Mouse (Mus musculus): Measurements from ENCODE around the gene Xlr5c.
"Not testable (repeated sequence)": the region's sequence is repeated elsewhere in the genome, so short reads cannot be mapped to it uniquely, and the experiment has no call there.

Gene Xlr5c

DNA sequence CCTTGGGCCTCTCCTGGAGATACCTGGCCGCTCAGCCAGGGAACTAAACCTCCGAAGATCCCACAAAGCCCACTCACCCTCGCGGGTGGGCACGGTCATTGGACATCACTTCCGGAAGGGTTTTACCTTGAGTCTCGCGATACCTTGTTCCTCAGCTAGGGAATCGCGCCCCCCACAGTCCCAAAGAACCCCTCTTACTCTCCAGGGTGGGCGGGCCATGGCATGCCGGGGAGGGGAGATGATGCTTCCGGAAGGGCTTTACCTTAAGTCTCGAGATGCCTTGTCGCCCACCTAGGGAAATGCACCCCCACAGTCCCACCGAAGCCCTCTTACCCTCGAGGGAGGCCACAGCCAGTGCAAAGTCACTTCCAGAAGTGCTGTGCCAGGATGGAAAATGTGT lies at the start of gene Xlr5c, which contains the start of gene Xlr5a:
TSS of gene Xlr5c (minus strand) at position 101 of the 400 bp plus-strand sequence.
TSS of gene Xlr5a (minus strand) at position 101 of the 400 bp plus-strand sequence.
- DNase-seq (ENCODE audit: low spot score in 2 of 2) = not testable (repeated sequence)

DNA sequence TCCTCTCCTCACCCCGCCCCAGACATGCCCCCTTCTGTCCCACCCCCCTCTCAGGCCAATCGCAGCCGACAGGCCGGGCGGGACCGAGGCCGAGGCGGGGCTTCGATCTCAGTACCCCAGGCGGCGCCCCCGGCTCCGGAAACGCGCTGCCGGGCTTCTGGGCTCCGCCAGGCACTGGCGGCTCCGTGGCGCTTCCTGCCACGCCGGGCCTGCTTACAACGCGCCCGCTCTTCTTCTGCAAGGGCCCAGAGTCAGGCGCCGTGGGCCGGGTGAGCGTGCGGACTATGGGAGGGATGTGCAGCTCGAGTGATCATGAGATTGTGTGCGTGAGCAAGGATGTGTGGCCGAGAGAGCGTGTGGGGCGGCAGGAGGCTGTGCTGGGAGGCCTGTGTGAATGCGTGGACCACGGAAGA lies 49.7 kb upstream of the Xlr5c start, which contains the start of gene Zfp275:
TSS of gene Zfp275 (plus strand) at position 139 of the 413 bp plus-strand sequence.
- DNase-seq (ENCODE audit: low spot score in 2 of 2) = peak; percentile 64 to 81

- DNase-seq (ENCODE audit: low spot score in 2 of 2) = no peak
Observed at GRCm38 (mm10) chrX:73342068-73342467, 49.3 kb upstream of the Xlr5c start.

- no peak for DNase-seq (ENCODE audit: low spot score in 2 of 2)
Observed at GRCm38 (mm10) chrX:73341473-73341872, 48.7 kb upstream of the Xlr5c start.

GRCm38 (mm10) chrX:73336740-73337139 lies 44.0 kb upstream of the Xlr5c start, which contains the start of gene Gm45015:
Gene Gm45015 (minus strand): TSS chrX:73336840.
- no peak for DNase-seq (ENCODE audit: low spot score in 2 of 2)

DNA sequence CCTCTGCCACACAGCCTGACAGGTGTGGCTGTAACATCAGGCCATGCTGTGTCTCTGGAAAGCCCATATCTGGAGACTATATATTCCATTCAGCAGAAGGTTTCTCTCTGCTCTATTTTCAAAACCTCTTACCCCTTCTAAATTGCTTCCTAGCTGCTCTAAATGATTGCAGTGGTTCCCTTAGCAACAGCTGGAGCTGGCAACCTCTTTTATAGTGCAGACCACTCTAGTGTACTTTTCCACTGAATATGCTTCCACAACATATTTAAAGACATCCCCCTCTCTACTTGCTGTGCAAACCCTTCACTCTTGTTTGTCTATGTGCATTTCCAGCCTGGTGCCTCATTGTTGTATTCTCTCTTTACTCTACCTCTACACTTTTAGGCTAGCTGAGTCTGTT lies 40.8 kb upstream of the Xlr5c start:
- no peak for DNase-seq (ENCODE audit: low spot score in 2 of 2)

- no peak for DNase-seq (ENCODE audit: low spot score in 2 of 2)
Observed at GRCm38 (mm10) chrX:73327215-73327614, 34.4 kb upstream of the Xlr5c start.

DNA sequence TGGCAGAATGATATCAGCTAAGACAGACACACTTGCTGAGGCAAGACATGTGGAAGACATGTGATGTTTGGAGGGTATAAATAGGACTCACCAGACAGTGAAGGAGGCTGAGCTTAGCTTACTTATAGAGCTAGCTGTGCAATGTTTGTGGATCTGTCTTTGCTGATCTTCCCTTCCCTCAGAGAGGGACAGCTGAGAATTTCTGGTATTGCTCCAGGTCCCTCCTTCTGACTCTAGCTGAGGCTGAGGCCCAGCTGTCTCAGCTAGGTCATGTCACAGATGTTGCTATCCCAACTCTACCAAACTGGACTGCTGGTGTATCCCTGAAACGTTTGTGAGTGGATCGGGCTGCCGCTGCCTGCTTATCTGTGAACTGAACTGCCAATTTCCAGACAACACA lies 28.3 kb upstream of the Xlr5c start:
- DNase-seq (ENCODE audit: low spot score in 2 of 2) = no peak

GRCm38 (mm10) chrX:73312522-73312921 lies 19.7 kb upstream of the Xlr5c start:
- DNase-seq (ENCODE audit: low spot score in 2 of 2) = no peak

- DNase-seq (ENCODE audit: low spot score in 2 of 2) = not testable (repeated sequence)
Observed at GRCm38 (mm10) chrX:73295745-73296144, 3.0 kb upstream of the Xlr5c start.

GRCm38 (mm10) chrX:73265270-73265669 lies 27.5 kb downstream of the Xlr5c start, which contains the start of gene Xlr3c:
Gene Xlr3c (minus strand): TSS chrX:73265390.
- not testable (repeated sequence) for DNase-seq (ENCODE audit: low spot score in 2 of 2)

DNA sequence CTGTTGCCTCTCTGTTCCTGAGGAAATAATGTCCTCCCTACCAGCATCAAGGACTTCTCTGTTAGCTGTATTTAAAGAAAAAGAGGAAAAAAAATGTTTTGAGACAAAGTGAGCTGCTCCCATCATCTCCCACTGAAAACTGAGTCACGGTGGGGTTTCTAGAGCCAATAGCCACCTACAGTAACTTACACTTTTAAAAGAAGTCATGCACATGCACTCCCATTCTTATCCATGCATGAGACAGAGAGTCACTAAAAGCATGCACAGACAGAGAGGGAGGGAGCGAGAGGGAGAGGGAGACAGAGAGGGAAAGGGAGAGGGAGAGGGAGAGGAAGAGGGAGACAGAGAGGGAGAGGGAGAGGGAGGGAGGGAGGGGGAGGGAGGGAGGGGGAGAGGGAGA lies 30.3 kb downstream of the Xlr5c start:
- DNase-seq (ENCODE audit: low spot score in 2 of 2) = not testable (repeated sequence)

DNA sequence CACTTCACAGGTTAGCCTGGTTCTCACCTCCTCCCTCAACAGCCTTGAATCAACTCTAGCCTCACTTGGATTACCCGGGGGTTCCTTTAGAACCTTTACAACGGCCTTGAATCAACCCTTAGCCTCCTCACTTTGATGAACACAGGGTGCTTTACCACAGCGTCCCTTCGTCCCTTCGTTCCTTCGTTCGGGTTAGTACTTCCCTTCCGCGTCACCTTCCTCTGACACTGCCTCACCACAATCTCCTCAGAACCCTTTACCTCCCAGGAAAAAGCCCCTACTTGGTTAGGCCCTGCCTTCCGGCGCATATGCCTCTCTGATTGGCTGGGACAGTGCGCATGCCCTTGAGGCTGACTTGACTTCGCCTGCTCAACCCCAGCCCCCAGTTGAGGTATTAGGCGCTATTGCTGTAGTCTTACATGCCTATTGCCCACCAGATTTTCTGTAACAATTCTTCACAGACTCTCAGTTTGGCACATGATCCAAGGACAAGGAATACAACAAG lies 49.9 kb downstream of the Xlr5c start, which contains the start of gene Xlr4c:
TSS of gene Xlr4c (minus strand) at position 310 of the 505 bp plus-strand sequence.
- DNase-seq (ENCODE audit: low spot score in 2 of 2) = not testable (repeated sequence)

Measured in spleen, postnatal 4 days (tissue).